Mouse (Mus musculus): ENCODE data around the gene Lpar6. TPM values are rescaled to one million over a fixed set of nuclear protein-coding genes. Genes with fewer than 3 reads are reported as not detected.

Gene Lpar6
- polyA plus RNA-seq (2015; fragmentation: Nextera tagmentation; extraction: Ambion mirVana): 6.5 and 9.7 TPM in 2 replicates

DNA sequence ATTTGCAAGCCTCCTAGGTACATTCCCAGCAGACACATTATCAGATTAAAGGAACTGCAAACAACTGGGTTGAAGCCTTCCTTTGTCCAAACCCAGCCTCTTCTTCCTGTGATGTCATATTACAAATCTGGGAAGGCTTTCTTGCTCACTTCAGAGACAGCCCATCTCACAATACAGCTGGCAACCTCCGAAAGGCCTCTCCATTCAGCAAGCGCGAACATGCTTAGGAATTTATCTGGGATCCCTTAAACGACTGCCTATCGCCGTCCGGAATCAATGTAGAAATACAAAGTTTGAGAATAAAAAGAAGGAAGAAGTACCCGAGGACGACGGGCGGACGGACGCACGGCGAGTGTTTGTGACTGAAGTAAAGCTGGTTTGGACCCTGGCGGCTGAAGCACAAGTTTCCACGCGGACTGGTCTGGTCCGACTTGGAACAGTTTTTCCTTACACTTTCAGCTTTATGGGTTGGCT, at the start of gene Lpar6:
Lpar6 (plus strand) TSS at position 48 of the 474 bp plus-strand sequence.

MicroRNA genes within 50 kb of the gene (microRNA counts, 519-probe panel; counts per million panel counts)
- microRNA mmu-miR-687: 296 counts per million, percentile 58 among the panel's probes with 10 or more counts

Small RNAs within 50 kb of the gene (microRNA-seq; reads per million reads assigned to microRNA genes)
- 0 reads per million in 2 experiments for gene Mir687

Other genes with a start within 250 kb of the Lpar6 start
- not detected in 2 replicates for gene Cysltr2, start 188.8 kb upstream of the Lpar6 start, polyA plus RNA-seq (2015; fragmentation: Nextera tagmentation; extraction: Ambion mirVana)
- gene Rcbtb2, start 114.9 kb upstream of the Lpar6 start, polyA plus RNA-seq (2015; fragmentation: Nextera tagmentation; extraction: Ambion mirVana): 44.2 and 55.1 TPM in 2 replicates
- 26.7 and 29.3 TPM in 2 replicates for gene Rb1, start 87.9 kb downstream of the Lpar6 start, polyA plus RNA-seq (2015; fragmentation: Nextera tagmentation; extraction: Ambion mirVana)
- 846 and 1,097 TPM in 2 replicates for gene Itm2b, start 147.4 kb downstream of the Lpar6 start, polyA plus RNA-seq (2015; fragmentation: Nextera tagmentation; extraction: Ambion mirVana)